Mouse (Mus musculus): ENCODE data around the gene Rtf1.

DNA sequence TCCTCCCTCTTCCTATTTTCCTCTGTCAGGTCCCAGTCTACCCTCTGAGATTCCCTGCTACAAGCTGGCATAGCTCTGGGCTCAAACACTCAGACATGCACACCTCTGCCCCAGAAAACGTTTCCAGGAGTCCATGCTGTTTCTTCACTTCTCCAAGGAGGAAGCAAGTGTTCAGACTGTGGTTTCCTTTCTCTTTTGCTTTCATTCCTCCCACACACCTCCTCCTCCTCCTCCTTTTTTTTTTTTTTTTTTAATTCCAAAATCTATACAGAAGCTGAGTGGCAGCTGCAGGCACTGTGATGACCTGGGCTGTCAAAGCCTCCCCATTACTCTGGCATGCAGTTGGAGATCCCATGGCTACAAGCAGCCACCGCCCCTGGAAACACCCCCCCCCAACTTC is 65.7 kb downstream of the Rtf1 start:
- TF ChIP-seq POLR2A (IDR thresholded peaks at IDR 0.05; ENCODE audit: borderline replicate concordance, extremely low read depth, insufficient read depth, insufficient read length, poor library complexity, severe bottlenecking) = no peak
- TF ChIP-seq CTCF (IDR thresholded peaks at IDR 0.05; ENCODE audit: borderline replicate concordance, extremely low read depth, insufficient read depth, insufficient read length) = no peak
